Mouse (Mus musculus): ENCODE results near the gene Gm17349.

- TF ChIP-seq CTCF (IDR thresholded peaks at IDR 0.05; ENCODE audit: extremely low read depth, insufficient read depth, insufficient read length, insufficient replicate concordance) (peak; percentile 69; the same call in 1 of the 2 replicates), POLR2A (IDR thresholded peaks at IDR 0.05; ENCODE audit: low read depth, low read length) (no peak)
Measured at GRCm38 (mm10) chr15:99705440-99706048, at the start of gene Gm17349.

Measured in spleen, adult 2 months (tissue).